Mouse (Mus musculus) olfactory bulb, adult 2 months (tissue): ENCODE data around the gene Haus8. TPM values are rescaled to one million over a fixed set of nuclear protein-coding genes. Genes with fewer than 3 reads are reported as not detected.
"Not testable (repeated sequence)": the region's sequence is repeated elsewhere in the genome, so short reads cannot be mapped to it uniquely, and the experiment has no call there.

Source experiments
- H3K27ac ChIP-seq: fragments of 200-500 bp; 2 replicates; pipeline ENCODE4 v1.5.1; 2012; ENCODE audit warnings: low read depth, low read length; ENCODE audit not compliant: insufficient read depth
- H3K4me1 ChIP-seq: fragments of 200-500 bp; 2 replicates; pipeline ENCODE4 v1.6.1; 2012; ENCODE audit warnings: low read length; ENCODE audit not compliant: control insufficient read depth, insufficient read depth
- H3K4me3 ChIP-seq: fragments of 200-500 bp; 2 replicates; pipeline ENCODE4 v1.5.1; 2012; ENCODE audit warnings: mild to moderate bottlenecking, low read depth, low read length, moderate library complexity; ENCODE audit not compliant: insufficient read depth
- CTCF ChIP-seq: fragments of 200-500 bp; IDR thresholded peaks from 2 replicates; pipeline ENCODE4 v1.5.1; 2012; ENCODE audit warnings: low read depth, mild to moderate bottlenecking, low read length, moderate library complexity; ENCODE audit not compliant: insufficient read depth
- POLR2A ChIP-seq: fragments of 200-500 bp; IDR thresholded peaks from 2 replicates; pipeline ENCODE4 v1.6.1; 2012; ENCODE audit warnings: mild to moderate bottlenecking, low read depth, low read length, moderate library complexity; ENCODE audit not compliant: insufficient read depth
- WGBS: fragments of 180-500 bp; shearing (Covaris S2); methylation state at CpG from one replicate; pipeline ENCODE4 v1.1.7; 2018; 5-methylcytosine and 5-hydroxymethylcytosine counted together
- polyA plus RNA-seq: library from polyadenylated mRNA; stranded (reverse); fragments of >200 nt; gene quantifications from 2 replicates; pipeline ENCODE4 v1.2.4, GENCODE M21; 2012; ENCODE audit warnings: low replicate concordance; ENCODE audit not compliant: missing spikeins, insufficient read depth, insufficient read length

Haus8 gene
- polyA plus RNA-seq, 1 experiment: not detected

- TF ChIP-seq CTCF (no peak), POLR2A (no peak)
- 25% methylated on average over 5 of the region's 5 CpGs for WGBS
- no peak overlapping the region for H3K27ac ChIP-seq
- peak overlapping the region; percentile 76 for H3K4me3 ChIP-seq
- H3K4me1 ChIP-seq: peaks cover 20% of the 10 kb centered on the region
Observed at GRCm38 (mm10) chr8:71271630-71272029, 1.1 kb downstream of the Haus8 start.

GRCm38 (mm10) chr8:71268286-71268685, 4.4 kb downstream of the Haus8 start:
- H3K27ac ChIP-seq, H3K4me1 ChIP-seq, H3K4me3 ChIP-seq: not testable (repeated sequence)
- 97% methylated on average over 6 of the region's 6 CpGs for WGBS

- no peak overlapping the region for H3K4me3 ChIP-seq
- no peak for TF ChIP-seq CTCF
- no peak for TF ChIP-seq POLR2A
- H3K27ac ChIP-seq: no peak overlapping the region
- peaks cover 5% of the 10 kb centered on the region; the same call in 1 of the 2 replicates for H3K4me1 ChIP-seq
- WGBS: 100% methylated on average over 2 of the region's 2 CpGs
Observed at GRCm38 (mm10) chr8:71267690-71268089, 5.0 kb downstream of the Haus8 start.

- no peak overlapping the region for H3K27ac ChIP-seq
Observed at GRCm38 (mm10) chr8:71261234-71261633, 11.5 kb downstream of the Haus8 start.

GRCm38 (mm10) chr8:71256545-71257232, 16.0 kb downstream of the Haus8 start:
- no peak for TF ChIP-seq POLR2A
- no peak for TF ChIP-seq CTCF
- Histone ChIP-seq H3K4me1 (no peaks in the 10 kb centered on the region), H3K4me3 (no peak overlapping the region), H3K27ac (no peak overlapping the region)
- 91% methylated on average over 3 of the region's 3 CpGs for WGBS

More at GRCm38 (mm10) chr8:71261234-71261633, 11.5 kb downstream of the Haus8 start:
- H3K4me1 ChIP-seq: no peaks in the 10 kb centered on the region
- TF ChIP-seq POLR2A (no peak), CTCF (no peak)
- H3K4me3 ChIP-seq: no peak overlapping the region

- Histone ChIP-seq H3K4me3 (no peak overlapping the region), H3K4me1 (no peaks in the 10 kb centered on the region), H3K27ac (no peak overlapping the region)
- no peak for TF ChIP-seq CTCF
- TF ChIP-seq POLR2A: no peak
- 93% methylated on average over 1 of the region's 1 CpGs for WGBS
Observed at GRCm38 (mm10) chr8:71248203-71248602, 24.5 kb downstream of the Haus8 start.

- TF ChIP-seq CTCF (no peak), POLR2A (no peak)
- 88% methylated on average over 2 of the region's 2 CpGs for WGBS
- no peak overlapping the region for H3K27ac ChIP-seq
Observed at GRCm38 (mm10) chr8:71242757-71243156, 30.0 kb downstream of the Haus8 start.

GRCm38 (mm10) chr8:71224560-71224959, 48.2 kb downstream of the Haus8 start:
- Histone ChIP-seq H3K27ac (no peak overlapping the region), H3K4me1 (no peaks in the 10 kb centered on the region), H3K4me3 (no peak overlapping the region)
- WGBS: 55% methylated on average over 2 of the region's 2 CpGs
- TF ChIP-seq CTCF (no peak), POLR2A (no peak)

More at GRCm38 (mm10) chr8:71242757-71243156, 30.0 kb downstream of the Haus8 start:
- Histone ChIP-seq H3K4me3 (no peak overlapping the region), H3K4me1 (no peaks in the 10 kb centered on the region)

- WGBS: 62% methylated on average over 4 of the region's 5 CpGs
- H3K4me3 ChIP-seq, H3K27ac ChIP-seq, H3K4me1 ChIP-seq: not testable (repeated sequence)
Observed at GRCm38 (mm10) chr8:71214266-71214665, 58.5 kb downstream of the Haus8 start.

GRCm38 (mm10) chr8:71205541-71205967, 67.2 kb downstream of the Haus8 start:
- 1% methylated on average over 6 of the region's 11 CpGs for WGBS
- H3K4me1 ChIP-seq, H3K27ac ChIP-seq: not testable (repeated sequence)
- H3K4me3 ChIP-seq: peak overlapping the region; percentile 49

Other genes with a start within 250 kb of the Haus8 start
- 390 TPM in 1 of 2 replicates, not detected in the other for gene Myo9b, start 220 bp downstream of the Haus8 start, polyA plus RNA-seq
- gene Use1, start 93.9 kb upstream of the Haus8 start, polyA plus RNA-seq: not detected in 2 replicates
- not detected in 2 replicates for gene Ocel1, start 98.4 kb upstream of the Haus8 start, polyA plus RNA-seq
- not detected in 2 replicates for gene Nr2f6, start 109.0 kb upstream of the Haus8 start, polyA plus RNA-seq
- not detected in 2 replicates for gene Ushbp1, start 122.9 kb upstream of the Haus8 start, polyA plus RNA-seq
- not detected in 2 replicates for gene Babam1, start 123.9 kb upstream of the Haus8 start, polyA plus RNA-seq
- gene Ankle1, start 133.1 kb upstream of the Haus8 start, polyA plus RNA-seq: not detected in 2 replicates
- gene Abhd8, start 190.7 kb upstream of the Haus8 start, polyA plus RNA-seq: not detected in 2 replicates
- gene Mrpl34, start 192.0 kb upstream of the Haus8 start, polyA plus RNA-seq: not detected in 2 replicates
- gene Dda1, start 196.3 kb upstream of the Haus8 start, polyA plus RNA-seq: not detected in 2 replicates
- gene Ano8, start 213.0 kb upstream of the Haus8 start, polyA plus RNA-seq: not detected in 2 replicates
- gene Gtpbp3, start 215.2 kb upstream of the Haus8 start, polyA plus RNA-seq: not detected in 2 replicates
- not detected in 2 replicates for gene Plvap, start 238.8 kb upstream of the Haus8 start, polyA plus RNA-seq